16 mouse cellular contexts compared by ENCODE assay signal in genomic region chr4:57175329-57175728, GRCm38 (mm10). TPM values are rescaled to one million over a fixed set of nuclear protein-coding genes. Genes with fewer than 3 reads are reported as not detected.
DNase-seq lines count a peak whose midpoint lies in the region; ATAC-seq and TF ChIP-seq lines count a peak whose summit lies in the region.
"Had no signal": no experiment of that assay in that cellular context is flagged by ENCODE, and none has a peak within 500 bp of the region (broad histone marks: within the 10 kb centered on the region; RNA-seq: fewer than 3 reads in every experiment).

No protein-coding gene starts in this region.

- H3K27me3 ChIP-seq in intestine, embryonic 16.5 days (replicated peaks; ENCODE audit: control insufficient read depth, insufficient read depth, low read length), result no peaks in the 10 kb centered on the region
- no peaks in the 10 kb centered on the region for H3K27me3 ChIP-seq in intestine, postnatal 0 days (replicated peaks; ENCODE audit: control insufficient read depth, insufficient read depth, low read length)
- H3K27me3 ChIP-seq: embryonic facial prominence, embryonic 12.5 days; forebrain, embryonic 12.5 days; midbrain, embryonic 15.5 days had no signal

- H3K9me3 ChIP-seq in intestine, embryonic 16.5 days (ENCODE audit: control insufficient read depth, low read length), result no peaks in the 10 kb centered on the region
- H3K9me3 ChIP-seq in intestine, postnatal 0 days (ENCODE audit: control insufficient read depth), result no peaks in the 10 kb centered on the region
- H3K9me3 ChIP-seq: embryonic facial prominence, embryonic 12.5 days; forebrain, embryonic 12.5 days; limb, embryonic 10.5 days; liver, embryonic 12.5 days; midbrain, embryonic 15.5 days had no signal

- 46% methylated on average over 10 of the region's 10 CpGs for WGBS in intestine, embryonic 16.5 days
- WGBS in intestine, postnatal 0 days, result 61% methylated on average over 10 of the region's 10 CpGs

- H3K4me1 ChIP-seq in intestine, embryonic 16.5 days (ENCODE audit: control insufficient read depth, insufficient read depth, low read length), result no peaks in the 10 kb centered on the region
- no peaks in the 10 kb centered on the region for H3K4me1 ChIP-seq in intestine, postnatal 0 days (replicated peaks; ENCODE audit: control insufficient read depth, insufficient read depth, low read length)
- H3K4me1 ChIP-seq: forebrain, embryonic 12.5 days; midbrain, embryonic 15.5 days had no signal

- DNase-seq in embryo, embryonic 10 days (ENCODE audit: low spot score), result peak; percentile 54
- DNase-seq in embryo, embryonic 9.5 days (ENCODE audit: extremely low spot score), result no peak
- DNase-seq in 3T3-L1 (ENCODE audit: low read depth, low spot score), result peak; percentile 4
- DNase-seq in lung, postnatal 10 days, result peak; percentile 24
- DNase-seq in frontal cortex, postnatal 36 days (ENCODE audit: low spot score in 2 of 2), result no peak
- no peak for DNase-seq in left cerebral cortex, adult 18-20 months (ENCODE audit: low spot score in 2 of 2)
- DNase-seq: cerebellum, postnatal 10 days; layer of hippocampus, postnatal 36 days; thymus, postnatal 36 days had no signal

- no peak overlapping the region for H3K4me3 ChIP-seq in intestine, embryonic 16.5 days (ENCODE audit: low read length)
- no peak overlapping the region for H3K4me3 ChIP-seq in intestine, postnatal 0 days (ENCODE audit: low read depth, low read length)
- H3K4me3 ChIP-seq: embryonic facial prominence, embryonic 12.5 days; forebrain, embryonic 12.5 days; limb, embryonic 10.5 days; liver, embryonic 12.5 days; midbrain, embryonic 15.5 days had no signal

- peak; percentile 26; the same call in 1 of the 2 replicates for ATAC-seq in intestine, embryonic 16.5 days
- no peak for ATAC-seq in intestine, postnatal 0 days
- ATAC-seq: liver, embryonic 12.5 days; midbrain, embryonic 15.5 days had no signal

- H3K9ac ChIP-seq in intestine, embryonic 16.5 days (ENCODE audit: low read depth, low read length), result no peak overlapping the region
- no peak overlapping the region for H3K9ac ChIP-seq in intestine, postnatal 0 days (ENCODE audit: low read depth, low read length)
- H3K9ac ChIP-seq: embryonic facial prominence, embryonic 12.5 days; forebrain, embryonic 12.5 days; liver, embryonic 12.5 days; midbrain, embryonic 15.5 days had no signal

- H3K36me3 ChIP-seq in intestine, embryonic 16.5 days (ENCODE audit: control insufficient read depth, insufficient read depth, low read length), result no peaks in the 10 kb centered on the region
- H3K36me3 ChIP-seq in intestine, postnatal 0 days (ENCODE audit: control insufficient read depth, insufficient read depth), result no peaks in the 10 kb centered on the region
- H3K36me3 ChIP-seq: embryonic facial prominence, embryonic 12.5 days; forebrain, embryonic 12.5 days; limb, embryonic 10.5 days; liver, embryonic 12.5 days; midbrain, embryonic 15.5 days had no signal

- no peak for TF ChIP-seq CTCF in intestine, postnatal 0 days (IDR thresholded peaks at IDR 0.05; ENCODE audit: low read depth)

- H3K4me2 ChIP-seq in intestine, embryonic 16.5 days (ENCODE audit: low read depth, low read length), result no peak overlapping the region
- H3K4me2 ChIP-seq in intestine, postnatal 0 days (replicated peaks; ENCODE audit: low read depth), result no peak overlapping the region
- H3K4me2 ChIP-seq: embryonic facial prominence, embryonic 12.5 days; forebrain, embryonic 12.5 days; liver, embryonic 12.5 days; midbrain, embryonic 15.5 days had no signal

- no peak overlapping the region for H3K27ac ChIP-seq in intestine, embryonic 16.5 days (ENCODE audit: low read length)
- H3K27ac ChIP-seq in intestine, postnatal 0 days (ENCODE audit: low read depth, low read length), result no peak overlapping the region
- H3K27ac ChIP-seq: embryonic facial prominence, embryonic 12.5 days; forebrain, embryonic 12.5 days; limb, embryonic 10.5 days; liver, embryonic 12.5 days; midbrain, embryonic 15.5 days had no signal

RNA-seq across cellular contexts. Expression of gene Epb41l4b, which starts 32.1 kb away (rescaled TPM):
- 13.9 and 16.6 TPM in 2 replicates for polyA plus RNA-seq in intestine, embryonic 16.5 days (2015; fragmentation: Nextera tagmentation; extraction: Ambion mirVana)
- polyA plus RNA-seq in intestine, postnatal 0 days (2015; fragmentation: Nextera tagmentation; extraction: Ambion mirVana), result 47.7 and 47.8 TPM in 2 replicates
- total RNA-seq in left cerebral cortex, adult 18-20 months (2021), result 10 to 100 TPM; 38.0 to 39.5 TPM

Comparison
In these comparisons a context has a peak if more than half of its experiments do, and no peak if none do; other contexts are left out.
1. DNase-seq: peak in embryo, embryonic 10 days (single experiment), 3T3-L1 (single experiment) and lung, postnatal 10 days (single experiment); none in embryo, embryonic 9.5 days (single experiment), frontal cortex, postnatal 36 days (0 of 2) and left cerebral cortex, adult 18-20 months (0 of 2).